Mouse (Mus musculus): ENCODE results near the gene Zfp219.
A peak's percentile ranks its signal among the peaks of the same experiment; 100 is the strongest.

The Zfp219 gene

DNA sequence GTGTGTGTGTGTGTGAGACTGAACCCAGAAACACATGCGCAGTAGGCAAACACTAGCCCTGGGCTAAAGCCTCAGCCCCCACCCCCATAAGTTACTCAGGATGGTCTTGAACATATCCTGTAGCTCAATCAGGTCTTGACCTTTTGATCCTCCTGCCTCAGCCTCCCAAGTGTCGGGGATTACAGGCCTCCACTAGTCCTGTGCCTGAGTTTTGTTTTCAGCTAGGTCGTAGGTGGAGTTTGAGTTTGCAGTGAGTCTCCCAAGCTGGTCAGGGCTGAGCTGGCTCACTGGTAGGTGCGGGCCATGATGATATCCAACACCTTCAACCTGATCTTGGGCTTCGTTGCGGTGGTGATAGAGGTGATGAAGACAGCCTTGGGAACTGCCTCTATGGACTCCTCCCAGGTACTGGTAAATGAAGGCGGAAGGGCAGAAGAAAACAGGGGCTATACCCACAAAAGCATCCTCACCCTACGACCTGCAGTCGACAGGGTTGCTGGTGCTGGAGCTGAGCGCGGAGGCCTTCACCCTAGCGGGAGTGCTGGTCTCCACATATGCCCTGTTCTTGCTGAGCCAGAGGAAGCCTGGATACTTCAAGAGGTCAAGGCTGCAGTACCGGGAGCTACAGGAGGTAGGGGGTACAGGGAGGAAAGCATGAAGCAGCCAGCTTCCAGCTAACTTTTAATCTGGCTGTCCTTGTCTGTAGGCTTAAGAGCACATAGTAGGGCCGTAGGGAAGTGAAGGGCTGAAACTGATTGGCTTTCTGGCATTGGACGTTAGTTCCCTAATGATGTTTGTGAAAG, 2.1 kb downstream of the Zfp219 start:
- DNase-seq (ENCODE audit: low spot score in 2 of 2) = no peak

DNA sequence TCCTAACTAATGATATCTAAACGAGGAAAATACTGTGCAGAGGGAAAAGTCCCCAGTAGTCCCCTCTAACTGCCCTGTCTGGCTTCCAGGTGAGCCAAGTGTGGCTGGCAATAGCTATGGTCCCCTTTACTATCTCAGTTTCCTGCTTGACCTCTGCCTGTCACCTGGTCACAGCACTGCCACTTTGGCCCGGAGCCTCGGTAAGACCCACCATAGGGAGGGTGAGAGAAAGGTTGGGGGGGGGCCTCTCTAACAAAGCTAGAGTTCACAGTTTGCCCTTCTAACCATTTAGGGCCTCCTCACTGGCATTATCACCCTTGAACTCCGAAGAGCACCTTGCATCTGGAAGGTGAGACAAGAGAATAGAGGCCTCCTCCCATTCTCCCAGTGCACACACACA, 2.9 kb downstream of the Zfp219 start:
- no peak for DNase-seq (ENCODE audit: low spot score in 2 of 2)

DNA sequence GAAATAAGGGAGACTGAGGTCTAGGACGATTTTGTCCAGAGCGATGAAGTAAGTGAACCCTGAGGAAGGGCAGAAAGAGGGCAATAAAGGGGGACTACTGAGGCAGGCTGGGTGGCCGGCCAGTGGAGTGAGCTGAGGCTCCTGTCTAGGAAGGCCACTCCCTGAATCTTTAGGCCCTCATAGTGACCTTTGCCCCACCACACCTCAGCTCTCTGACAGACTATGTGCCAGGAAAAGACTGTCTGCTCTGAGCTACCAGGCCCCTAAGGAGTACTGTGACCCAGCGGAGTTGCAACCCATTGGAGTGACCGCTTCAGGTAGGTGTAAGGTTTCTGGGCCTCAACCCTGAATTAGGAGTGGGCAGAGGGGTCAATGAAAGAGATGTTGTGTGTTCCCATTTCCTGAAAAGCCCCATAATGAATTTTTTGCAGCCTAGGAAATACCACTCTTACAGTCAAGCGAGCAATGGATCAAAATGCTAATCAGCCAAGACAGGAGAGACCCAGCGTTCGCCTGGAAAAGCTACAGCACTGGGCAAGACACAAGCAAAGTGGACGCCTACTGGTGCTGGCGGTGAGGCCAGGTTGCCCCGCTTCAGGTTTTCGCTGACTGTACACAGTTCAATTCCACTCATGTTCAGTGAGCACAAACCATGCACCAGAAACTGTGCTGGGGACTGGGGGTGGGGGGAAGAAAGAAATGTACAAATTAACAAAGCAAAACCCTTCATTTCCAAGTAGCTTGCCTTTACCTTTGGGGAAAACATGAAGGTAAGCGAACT, 3.7 kb downstream of the Zfp219 start:
- DNase-seq (ENCODE audit: low spot score in 2 of 2) = no peak

DNA sequence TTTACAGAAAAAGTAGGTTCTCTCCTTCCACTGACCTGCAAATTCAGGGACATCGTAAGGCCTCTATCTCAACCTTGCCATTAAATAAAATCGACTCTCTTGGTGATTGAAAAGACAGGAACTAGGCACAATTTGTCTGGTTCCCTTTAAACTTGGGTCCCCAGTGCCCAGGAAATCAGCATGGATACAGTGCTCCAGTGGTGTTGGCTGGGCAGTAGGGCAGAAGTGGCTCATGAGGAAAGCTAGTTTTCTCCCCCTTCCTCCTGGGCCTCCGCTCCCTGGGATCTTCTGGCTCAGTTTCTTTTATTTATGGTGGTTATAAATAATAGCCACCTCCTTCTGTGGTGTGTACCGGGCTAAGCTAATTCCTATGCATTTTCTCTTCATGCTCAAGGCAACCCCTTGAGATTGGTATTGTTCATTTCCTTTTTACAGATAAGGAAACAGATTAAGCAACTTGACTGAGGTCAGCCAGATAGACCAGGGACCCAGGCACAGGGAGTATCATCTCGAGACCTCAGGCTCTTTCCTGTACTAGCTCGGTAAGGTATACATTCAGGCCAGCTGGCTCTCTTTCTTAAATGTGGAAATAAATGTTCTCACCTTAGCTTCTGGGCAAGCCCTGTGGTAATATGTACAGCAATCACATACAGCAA, 5.0 kb downstream of the Zfp219 start, which contains the start of gene Tmem253:
Gene Tmem253, plus strand, starts transcription at position 214 of the 656 bp plus-strand sequence.
- no peak for DNase-seq (ENCODE audit: low spot score in 2 of 2)

DNA sequence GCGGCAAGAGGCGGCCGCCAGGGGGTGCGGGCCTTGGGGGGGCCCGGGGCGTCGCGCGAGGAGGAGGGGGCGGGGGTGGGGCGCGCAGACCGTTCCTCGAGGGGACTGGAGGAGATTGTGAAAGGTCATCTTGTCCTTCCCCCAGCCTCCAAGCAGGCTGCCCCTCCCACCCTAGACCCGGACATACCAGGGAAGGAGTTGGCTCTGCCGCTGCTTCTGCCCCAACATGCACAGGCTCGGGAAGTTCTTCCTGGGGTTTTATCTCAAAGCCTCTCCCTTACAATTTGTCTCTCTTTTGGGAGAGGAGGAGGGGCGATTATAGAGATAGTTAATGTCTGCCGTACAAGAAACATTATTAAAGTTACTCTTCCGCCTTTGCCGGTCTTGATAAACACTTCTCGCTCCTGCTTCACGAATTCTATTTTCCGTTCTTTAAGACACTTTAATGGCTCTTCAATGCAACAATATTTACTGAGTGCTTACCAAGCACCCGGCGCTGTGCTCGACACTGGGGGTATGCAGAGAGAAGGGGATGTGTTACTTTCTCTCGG, 5.7 kb downstream of the Zfp219 start:
- peak in 1 of 2 experiments; percentile 51 for DNase-seq (ENCODE audit: low spot score in 2 of 2)

DNA sequence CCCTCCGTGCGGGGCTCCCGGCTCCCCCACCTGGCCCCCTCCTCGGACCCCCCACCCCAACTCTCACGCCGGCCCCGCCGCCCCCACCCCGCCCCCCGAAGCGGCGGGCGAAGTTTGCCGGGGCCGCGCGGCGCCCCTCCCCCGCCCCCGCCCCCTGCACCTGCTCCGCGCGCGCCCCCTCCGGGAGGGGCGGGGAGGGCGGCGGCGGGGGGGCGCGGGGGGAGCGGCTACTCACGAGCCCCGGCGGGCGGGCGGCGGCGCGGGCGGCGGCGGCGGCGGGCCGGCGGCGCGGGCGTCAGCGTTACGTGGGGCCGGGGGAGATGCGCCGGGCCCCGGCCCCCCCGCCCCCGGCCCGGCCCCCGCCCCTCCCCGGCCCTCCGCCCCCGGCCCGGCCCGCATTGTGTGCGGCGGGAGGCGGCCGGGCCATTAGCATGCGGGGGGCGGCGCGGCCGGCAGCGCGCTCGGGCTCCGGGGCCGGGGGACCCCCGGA, 6.2 kb downstream of the Zfp219 start:
- no peak for DNase-seq (ENCODE audit: low spot score in 2 of 2)

DNA sequence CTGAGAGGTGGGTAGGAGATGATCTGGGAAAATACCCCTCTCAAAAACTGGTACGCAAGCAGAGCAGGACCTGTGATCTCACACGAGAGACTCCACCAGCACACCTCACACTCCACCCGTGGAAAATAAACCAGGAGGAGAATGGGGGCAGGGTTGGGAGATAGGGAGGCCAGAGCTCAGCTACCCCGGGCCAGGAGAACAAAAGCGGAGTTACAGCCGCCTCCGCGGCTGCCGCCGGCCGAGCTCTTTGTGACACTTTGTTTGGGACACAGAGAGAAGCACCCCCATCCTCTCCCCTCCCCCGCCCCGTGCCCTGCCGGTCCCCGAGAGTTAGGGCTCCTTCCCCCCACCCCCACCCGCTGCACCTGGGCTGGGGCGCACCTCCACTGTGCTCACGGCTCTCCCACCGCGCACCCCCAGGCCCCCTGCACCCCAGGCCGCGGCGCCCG, 6.7 kb downstream of the Zfp219 start:
- DNase-seq (ENCODE audit: low spot score in 2 of 2) = peak in 1 of 2 experiments; percentile 43

DNA sequence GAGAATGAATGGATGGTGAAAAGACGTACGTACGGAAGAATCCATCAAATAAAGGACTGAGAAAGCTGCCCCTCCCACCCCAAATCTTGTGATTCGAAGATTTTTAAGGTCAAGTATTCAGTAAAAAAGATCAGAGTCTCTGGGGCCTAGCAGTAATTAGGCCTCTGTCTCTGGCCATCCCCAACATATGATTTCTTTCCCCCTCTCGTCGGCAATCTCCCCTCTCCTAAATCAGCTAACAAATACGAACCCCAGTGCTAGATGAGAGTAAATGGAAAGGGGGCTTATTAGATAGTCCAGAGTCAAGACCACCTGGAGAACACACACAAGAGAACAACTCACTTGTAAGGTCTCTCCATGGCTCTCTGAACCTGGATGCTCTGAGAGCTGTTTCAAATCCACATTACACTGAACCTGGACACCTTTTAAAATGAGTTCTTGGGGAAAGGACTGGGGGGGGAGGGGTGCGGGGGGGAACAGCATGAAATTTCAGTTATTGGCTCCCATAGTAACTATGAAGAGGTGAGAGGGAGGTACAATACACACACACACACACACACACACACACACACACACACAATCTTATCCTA, 7.4 kb downstream of the Zfp219 start:
- DNase-seq (ENCODE audit: low spot score in 2 of 2) = no peak

DNA sequence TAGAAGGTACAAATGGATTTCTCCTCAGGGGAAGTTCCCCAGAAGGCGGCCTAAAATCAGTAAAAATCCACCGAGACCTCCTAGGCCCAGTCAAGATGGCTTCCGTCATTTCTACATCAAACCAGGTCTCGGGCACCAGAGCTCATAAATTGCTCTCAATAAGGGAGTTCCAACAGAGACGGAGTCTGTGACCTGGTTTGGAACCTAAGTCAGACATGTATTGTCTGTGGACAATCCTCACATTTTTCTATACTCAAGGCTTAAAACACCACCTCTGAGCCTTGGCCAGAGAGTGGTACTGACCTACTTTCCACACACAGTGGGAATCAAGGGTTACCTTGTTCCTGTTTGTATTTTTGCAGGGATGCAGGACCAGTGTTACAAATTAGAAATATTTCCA, 8.0 kb downstream of the Zfp219 start:
- no peak for DNase-seq (ENCODE audit: low spot score in 2 of 2)

DNA sequence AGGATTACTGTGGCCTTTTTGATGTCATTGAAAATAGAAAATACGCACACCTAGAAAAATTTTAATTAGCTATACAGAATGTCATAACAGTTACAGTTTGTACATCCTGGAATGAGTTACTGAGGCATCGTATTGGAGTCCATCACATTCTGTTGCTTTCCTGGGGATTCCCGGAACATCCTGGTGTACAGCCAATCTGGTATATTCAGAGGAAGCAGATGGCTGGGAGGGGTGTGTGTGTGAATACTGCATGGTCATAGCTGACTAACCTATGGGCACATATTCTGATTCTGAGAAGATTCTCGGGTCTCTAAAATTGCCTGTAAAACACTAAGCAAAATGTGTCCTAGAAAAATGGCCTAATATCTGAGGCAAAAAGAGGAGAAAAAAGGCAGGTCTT, 8.4 kb downstream of the Zfp219 start:
- DNase-seq (ENCODE audit: low spot score in 2 of 2) = no peak

DNA sequence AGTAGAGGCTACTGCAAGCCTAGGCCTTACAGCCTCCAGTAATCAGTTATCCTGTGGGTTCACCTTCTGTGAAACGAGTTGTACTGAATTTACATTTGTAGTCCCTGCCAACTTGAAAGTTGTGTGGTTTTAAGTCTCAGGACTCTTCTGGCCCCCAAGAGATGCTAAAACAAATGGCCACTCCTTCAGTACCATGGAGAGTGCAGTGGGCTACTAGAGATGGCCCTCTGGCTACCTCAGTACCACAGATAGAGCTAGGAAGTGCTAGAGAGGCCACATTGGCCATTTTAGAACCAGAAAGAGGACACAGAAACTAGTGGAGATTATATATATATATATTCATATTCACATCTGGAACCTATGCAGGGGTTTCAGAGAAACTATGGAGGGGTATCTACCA, 8.8 kb downstream of the Zfp219 start:
- no peak for DNase-seq (ENCODE audit: low spot score in 2 of 2)

DNA sequence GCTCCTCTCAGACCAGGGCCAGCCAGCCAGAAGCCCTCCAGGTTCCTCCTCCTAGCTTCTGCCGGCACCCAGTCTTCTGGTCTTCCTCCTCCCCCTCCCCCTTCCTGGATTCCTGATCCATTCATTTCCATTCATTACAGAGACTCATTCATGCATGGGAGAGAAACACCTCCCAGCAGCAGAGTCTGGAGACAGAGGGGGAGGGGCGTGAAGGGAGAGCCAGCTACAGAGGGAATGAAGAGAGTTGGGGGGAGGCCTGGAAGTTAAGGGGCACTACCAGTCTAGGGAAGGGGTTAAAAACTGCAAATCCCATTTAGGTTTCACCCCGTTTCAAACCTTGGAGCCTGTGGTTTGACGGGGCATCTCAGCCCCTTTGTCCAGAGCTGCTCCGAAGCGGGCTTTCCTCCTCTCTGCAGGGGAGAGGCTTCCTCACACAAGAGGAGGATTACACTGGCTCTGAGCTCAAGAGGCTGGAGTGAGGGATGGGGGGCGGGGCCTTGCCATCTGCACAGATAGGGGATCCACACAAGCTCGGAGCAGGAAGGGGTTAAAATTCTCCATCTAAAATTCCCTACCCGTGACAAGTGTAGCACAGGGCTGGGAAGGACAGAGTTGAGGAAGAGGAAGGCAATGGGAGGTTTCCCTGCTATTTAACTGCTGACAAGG, 10.0 kb downstream of the Zfp219 start:
- peak; percentile 42 to 81 for DNase-seq (ENCODE audit: low spot score in 2 of 2)

DNA sequence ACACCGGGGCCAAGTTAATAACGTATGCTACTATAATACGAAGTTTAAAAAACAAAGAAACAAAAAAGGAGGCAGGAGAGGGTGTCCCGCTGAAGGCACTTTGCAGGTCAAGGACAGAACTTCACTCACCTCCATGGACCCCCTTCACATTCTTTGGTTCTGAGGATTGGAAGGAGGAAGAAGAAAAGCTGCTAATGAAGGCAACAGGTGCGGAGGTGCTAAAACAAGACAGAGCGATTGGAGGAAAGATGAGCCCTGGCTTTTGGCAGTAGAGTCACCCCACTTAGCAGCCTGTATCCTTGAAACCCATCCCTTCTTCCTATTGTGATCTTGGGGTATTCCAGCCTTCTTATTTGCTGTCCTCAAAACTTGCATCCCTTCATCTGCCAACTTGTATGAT, 10.7 kb downstream of the Zfp219 start:
- no peak for DNase-seq (ENCODE audit: low spot score in 2 of 2)

DNA sequence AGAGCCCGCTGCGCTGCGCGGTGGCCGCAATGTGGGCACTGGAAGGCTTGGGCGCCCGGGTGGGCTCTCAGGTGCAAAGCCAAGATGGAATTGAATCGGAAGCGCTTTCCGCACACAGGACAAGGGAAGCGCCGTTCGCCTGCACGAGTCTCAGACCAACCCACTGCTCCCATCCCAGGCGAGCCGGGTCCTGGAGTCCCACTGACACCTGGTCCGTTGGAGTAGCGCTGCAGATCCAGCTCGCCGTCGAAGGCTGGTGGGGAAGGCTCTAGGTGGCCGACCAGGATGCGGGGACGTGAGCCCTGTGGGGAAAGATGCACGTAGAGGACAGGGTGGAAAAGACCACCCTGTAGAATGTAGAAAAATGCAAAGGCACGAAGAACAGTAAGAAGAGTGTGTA, 11.2 kb downstream of the Zfp219 start:
- DNase-seq (ENCODE audit: low spot score in 2 of 2) = no peak

DNA sequence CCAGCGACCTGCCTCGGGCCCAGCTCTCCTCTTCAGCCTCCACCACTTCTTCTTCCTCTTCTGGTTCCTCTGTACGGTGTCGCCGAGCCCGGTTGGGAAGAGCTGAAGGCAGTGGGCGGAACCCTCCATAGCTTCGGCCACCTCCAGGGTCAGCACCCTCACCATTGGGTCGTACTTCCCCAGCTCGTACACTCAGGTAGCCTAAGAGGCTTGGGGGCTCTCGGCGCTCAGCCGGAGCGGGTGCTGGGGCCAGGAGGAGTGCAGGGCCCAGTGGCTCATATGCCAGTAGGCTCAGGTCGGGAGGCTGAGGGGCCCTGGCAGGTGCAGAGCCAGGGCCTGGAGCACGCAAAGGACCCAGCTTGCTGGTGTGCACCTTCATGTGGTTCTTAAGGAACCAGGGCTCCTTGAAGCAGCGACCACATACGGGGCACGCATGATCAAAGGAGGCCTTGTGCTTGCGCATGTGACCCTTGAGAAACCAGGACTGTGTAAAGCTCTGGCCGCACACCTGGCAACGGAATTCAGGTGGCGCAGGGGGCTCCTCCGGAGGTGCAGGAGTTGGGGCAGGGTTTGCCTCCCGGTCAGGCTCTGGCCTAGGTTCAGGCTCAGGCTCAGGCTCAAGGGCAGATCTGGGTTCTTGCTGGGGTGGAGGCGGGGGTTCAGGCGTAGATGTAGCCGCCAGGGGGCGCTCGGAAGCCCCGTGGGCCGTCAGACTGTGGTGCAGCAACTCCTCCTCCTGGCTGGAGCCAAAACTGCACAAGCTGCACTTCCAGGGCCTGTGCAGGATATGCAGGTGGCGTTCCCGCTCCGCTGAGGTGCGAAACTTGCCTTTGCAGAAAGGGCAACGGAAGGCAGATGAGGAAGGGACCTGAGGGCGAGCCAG, 12.0 kb downstream of the Zfp219 start:
- peak; percentile 92 to 97 for DNase-seq (ENCODE audit: low spot score in 2 of 2)

DNA sequence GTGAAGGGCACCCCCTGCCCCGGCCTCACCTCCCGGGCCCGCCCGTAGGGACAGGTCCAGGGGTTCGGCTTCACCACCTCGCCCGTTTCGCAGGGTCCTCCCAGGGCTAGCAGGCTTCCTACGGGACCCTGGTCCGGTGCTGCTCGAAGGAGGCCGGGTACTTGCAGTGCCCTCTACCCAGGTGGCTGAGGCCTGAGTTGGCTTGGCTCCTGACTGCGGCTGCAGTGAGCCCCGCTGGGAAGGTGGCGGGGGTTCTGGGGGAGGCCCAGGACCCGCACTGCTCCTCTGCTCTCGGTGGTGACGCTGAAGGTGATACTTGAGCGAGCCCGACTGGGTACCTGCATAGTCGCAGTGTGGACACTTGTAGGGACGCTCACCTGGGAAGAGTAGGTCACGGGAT, 13.8 kb downstream of the Zfp219 start:
- DNase-seq (ENCODE audit: low spot score in 2 of 2) = no peak

DNA sequence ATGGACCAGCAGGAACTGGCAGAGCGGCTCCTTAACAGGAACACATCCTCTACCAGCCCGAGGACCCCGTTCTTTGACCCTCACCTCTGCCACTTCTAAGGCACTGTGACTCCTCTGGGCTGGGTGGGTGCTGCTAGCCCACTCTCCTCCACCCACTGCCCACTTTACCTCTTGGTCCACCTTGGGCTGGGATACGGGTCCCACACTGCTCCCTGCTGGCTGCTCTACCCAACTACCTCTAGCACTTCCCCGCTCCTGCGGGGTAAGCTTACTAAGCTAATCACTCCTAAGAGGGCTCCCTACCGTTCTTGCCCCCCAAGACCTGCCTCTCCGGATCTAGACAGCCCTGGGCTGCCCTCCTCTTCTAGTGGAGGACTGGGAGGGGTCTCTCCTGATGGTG, 14.3 kb downstream of the Zfp219 start:
- DNase-seq (ENCODE audit: low spot score in 2 of 2) = peak in 1 of 2 experiments; percentile 36

DNA sequence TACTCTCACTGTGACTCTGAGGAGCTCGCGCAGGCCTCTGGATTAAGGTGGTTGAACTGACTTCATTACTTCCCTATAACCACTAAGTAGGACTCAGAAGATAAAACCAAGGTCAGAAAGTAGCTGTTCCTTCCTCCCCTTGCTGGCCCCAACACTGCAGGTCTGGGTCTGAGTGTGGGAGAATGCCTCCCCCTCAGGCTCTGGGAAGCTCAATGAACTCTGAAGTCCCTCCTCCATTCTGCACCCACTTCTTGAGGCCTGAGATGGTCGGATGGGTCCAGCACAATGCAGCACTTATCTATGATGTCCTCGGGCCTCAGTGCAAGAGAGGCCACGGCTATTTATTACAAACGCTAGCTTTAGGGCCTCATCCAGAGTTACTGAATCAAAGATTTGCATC, 14.9 kb downstream of the Zfp219 start:
- no peak for DNase-seq (ENCODE audit: low spot score in 2 of 2)

DNA sequence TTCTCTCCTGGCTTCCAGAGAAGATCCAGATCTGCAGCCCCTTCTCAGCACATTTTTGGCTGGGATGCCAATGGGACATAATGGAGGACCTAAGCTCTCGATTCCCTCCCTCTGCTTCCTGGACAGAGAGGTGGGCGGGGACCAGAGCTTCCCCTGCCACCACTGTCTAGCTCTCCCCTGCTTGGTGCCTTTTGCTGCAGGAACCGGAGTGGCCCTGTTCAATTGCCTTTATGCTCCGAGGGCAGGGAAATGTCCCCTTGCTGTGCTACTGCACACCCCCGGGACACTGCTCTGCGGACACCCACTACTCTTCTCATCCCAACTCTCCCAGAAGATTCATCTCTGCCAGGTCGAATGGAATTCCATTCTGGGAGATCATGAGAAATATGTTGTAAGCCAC, 15.4 kb downstream of the Zfp219 start:
- DNase-seq (ENCODE audit: low spot score in 2 of 2) = no peak

DNA sequence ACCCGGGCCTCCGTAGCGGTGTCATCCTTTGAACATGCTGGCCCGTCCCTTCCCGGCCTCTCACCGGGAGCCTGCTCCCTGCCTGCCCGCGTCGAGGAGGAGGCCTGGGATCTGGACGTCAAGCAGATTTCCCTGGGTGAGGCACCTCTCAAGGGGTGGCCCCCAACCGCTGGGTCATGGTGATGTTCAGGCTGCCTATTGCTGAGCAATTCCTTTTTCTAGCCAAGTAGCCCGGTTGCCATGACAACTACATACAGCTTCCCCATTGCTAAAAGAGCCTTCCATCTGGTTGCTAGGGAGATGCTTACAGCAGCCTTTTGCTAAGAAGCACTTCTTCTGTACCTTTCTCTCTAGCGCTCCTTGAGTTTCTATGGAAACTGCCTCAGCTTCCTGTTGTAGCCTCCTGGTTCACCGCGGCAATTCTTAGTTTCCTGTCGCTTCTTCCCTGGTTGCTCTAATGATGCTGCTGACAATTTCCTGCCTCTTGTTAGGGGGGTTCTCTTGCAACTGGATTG, 16.5 kb downstream of the Zfp219 start:
- peak in 1 of 2 experiments; percentile 63 for DNase-seq (ENCODE audit: low spot score in 2 of 2)
